Mouse (Mus musculus): Measurements from ENCODE around the gene Gm28041. TPM values are rescaled to one million over a fixed set of nuclear protein-coding genes. Genes with fewer than 3 reads are reported as not detected.
"Not testable (repeated sequence)": the region's sequence is repeated elsewhere in the genome, so short reads cannot be mapped to it uniquely, and the experiment has no call there.

Gm28041 gene
- total RNA-seq (2021), result under 1 TPM in 1 of 2 experiments, not detected in 1; 0.64 TPM
- long read RNA-seq, experiment 1, result 0 reads
- long read RNA-seq, experiment 2, result 0 reads

GRCm38 (mm10) chr13:67375050-67375911, at the start of gene Gm28041, which contains the start of gene Zfp456:
TSS of gene Gm28041 (minus strand) at chr13:67375733.
TSS of gene Zfp456 (minus strand) at chr13:67375810.
- peak; percentile 37 to 61 for DNase-seq (ENCODE audit: low spot score in 2 of 2)

GRCm38 (mm10) chr13:67422532-67422931, 47.0 kb upstream of the Gm28041 start:
- DNase-seq (ENCODE audit: low spot score in 2 of 2), result not testable (repeated sequence)

GRCm38 (mm10) chr13:67421207-67421857, 45.8 kb upstream of the Gm28041 start, which contains the start of gene Zfp459:
TSS of gene Zfp459 (minus strand) at chr13:67421418.
- peak; percentile 11 to 21 for DNase-seq (ENCODE audit: low spot score in 2 of 2)

- no peak for DNase-seq (ENCODE audit: low spot score in 2 of 2)
Measured at GRCm38 (mm10) chr13:67420558-67421206, 45.1 kb upstream of the Gm28041 start.

- no peak for DNase-seq (ENCODE audit: low spot score in 2 of 2)
Measured at GRCm38 (mm10) chr13:67416811-67417210, 41.3 kb upstream of the Gm28041 start.

GRCm38 (mm10) chr13:67415759-67416158, 40.2 kb upstream of the Gm28041 start:
- DNase-seq (ENCODE audit: low spot score in 2 of 2), result no peak

GRCm38 (mm10) chr13:67413634-67414033, 38.1 kb upstream of the Gm28041 start:
- DNase-seq (ENCODE audit: low spot score in 2 of 2), result not testable (repeated sequence)

- peak; percentile 55 to 74 for DNase-seq (ENCODE audit: low spot score in 2 of 2)
Measured at GRCm38 (mm10) chr13:67399183-67399903, 23.8 kb upstream of the Gm28041 start, which contains the start of gene Zfp429. TSS of gene Zfp429 (minus strand) at chr13:67399819.

- DNase-seq (ENCODE audit: low spot score in 2 of 2), result not testable (repeated sequence)
Measured at GRCm38 (mm10) chr13:67376255-67376654, 722 bp upstream of the Gm28041 start.

- peak; percentile 82 to 94 for DNase-seq (ENCODE audit: low spot score in 2 of 2)
Measured at GRCm38 (mm10) chr13:67360131-67360744, 15.3 kb downstream of the Gm28041 start, which contains the start of the genes Gm28044 and Zfp953. TSS of gene Gm28044 (minus strand) at chr13:67360536. TSS of gene Zfp953 (minus strand) at chr13:67360605.

- no peak for DNase-seq (ENCODE audit: low spot score in 2 of 2)
Measured at GRCm38 (mm10) chr13:67351854-67352253, 23.7 kb downstream of the Gm28041 start.

- DNase-seq (ENCODE audit: low spot score in 2 of 2), result no peak
Measured at GRCm38 (mm10) chr13:67343422-67343821, 32.1 kb downstream of the Gm28041 start.

GRCm38 (mm10) chr13:67332877-67333276, 42.7 kb downstream of the Gm28041 start:
- no peak for DNase-seq (ENCODE audit: low spot score in 2 of 2)

GRCm38 (mm10) chr13:67332019-67332724, 43.4 kb downstream of the Gm28041 start, which contains the start of gene Zfp595:
TSS of gene Zfp595 (minus strand) at chr13:67332570.
- DNase-seq (ENCODE audit: low spot score in 2 of 2), result peak; percentile 53 to 88

- no peak for DNase-seq (ENCODE audit: low spot score in 2 of 2)
Measured at GRCm38 (mm10) chr13:67306718-67307117, 68.8 kb downstream of the Gm28041 start.

GRCm38 (mm10) chr13:67305822-67306672, 69.5 kb downstream of the Gm28041 start, which contains the start of gene Zfp457:
TSS of gene Zfp457 (minus strand) at chr13:67306485.
- peak; percentile 87 to 96 for DNase-seq (ENCODE audit: low spot score in 2 of 2)
